Mouse (Mus musculus) neural tube, embryonic 12.5 days (tissue): ENCODE data around the gene Nktr. TPM values are rescaled to one million over a fixed set of nuclear protein-coding genes. Genes with fewer than 3 reads are reported as not detected.
A peak's percentile ranks its signal among the peaks of the same experiment; 100 is the strongest.

Experiments used
- ATAC-seq: fragments of 200-750 bp; cut with Nextera tagmentation; 2 replicates; pipeline ENCODE4 v1.8.0; 2017; ENCODE audit warnings: low read depth, mild to moderate bottlenecking, moderate TSS enrichment, moderate library complexity; ENCODE audit not compliant: low FRiP score
- H3K27ac ChIP-seq: fragments of 300-500 bp; sonication (generic); 2 replicates; pipeline ENCODE4 v1.5.1; 2016
- H3K27me3 ChIP-seq: fragments of 300-500 bp; sonication (generic); replicated peaks from 2 replicates; pipeline ENCODE4 v1.6.1; 2016; ENCODE audit warnings: mild to moderate bottlenecking
- H3K36me3 ChIP-seq: fragments of 300-500 bp; sonication (generic); 2 replicates; pipeline ENCODE4 v1.6.1; 2016; ENCODE audit warnings: mild to moderate bottlenecking
- H3K4me1 ChIP-seq: fragments of 300-500 bp; sonication (generic); 2 replicates; pipeline ENCODE4 v1.6.1; 2016
- H3K4me2 ChIP-seq: fragments of 300-500 bp; sonication (generic); replicated peaks from 2 replicates; pipeline ENCODE4 v1.6.1; 2016; ENCODE audit warnings: mild to moderate bottlenecking
- H3K4me3 ChIP-seq: fragments of 300-500 bp; sonication (generic); 2 replicates; pipeline ENCODE4 v1.5.1; 2016
- H3K9ac ChIP-seq: fragments of 300-500 bp; sonication (generic); 2 replicates; pipeline ENCODE4 v1.6.1; 2016; ENCODE audit warnings: mild to moderate bottlenecking
- H3K9me3 ChIP-seq: fragments of 300-500 bp; sonication (generic); 2 replicates; pipeline ENCODE4 v1.6.1; 2016; ENCODE audit warnings: mild to moderate bottlenecking
- WGBS: fragments of 180-500 bp; shearing (Covaris S2); methylation state at CpG from one replicate; pipeline ENCODE4 v1.1.7; 2016; 5-methylcytosine and 5-hydroxymethylcytosine counted together
- polyA plus RNA-seq: library from polyadenylated mRNA; unstranded; fragments of >200 nt; fragmentation: Nextera tagmentation; extraction: Ambion mirVana; gene quantifications from 2 replicates; pipeline ENCODE4 v1.2.1, GENCODE M21; 2016

Gene Nktr
- polyA plus RNA-seq, 1 experiment from 2014 or later, result 57.6 TPM

GRCm38 (mm10) chr9:121684702-121685101 lies 34.3 kb upstream of the Nktr start:
- H3K36me3 ChIP-seq, result peaks cover 58% of the 10 kb centered on the region
- no peak overlapping the region for H3K9ac ChIP-seq
- no peak for ATAC-seq
- no peak overlapping the region for H3K4me2 ChIP-seq
- WGBS, result 87% methylated on average over 7 of the region's 7 CpGs
- no peak overlapping the region for H3K4me3 ChIP-seq
- no peaks in the 10 kb centered on the region for H3K9me3 ChIP-seq
- H3K4me1 ChIP-seq, result 0 out of 2 replicates have a peak, but pooled peaks cover under 1% of the 10 kb centered on the region
- H3K27me3 ChIP-seq, result no peaks in the 10 kb centered on the region
- H3K27ac ChIP-seq, result no peak overlapping the region

GRCm38 (mm10) chr9:121690200-121690651 lies 28.7 kb upstream of the Nktr start:
- H3K27ac ChIP-seq, result peak overlapping the region; percentile 47; the same call in 1 of the 2 replicates
- H3K27me3 ChIP-seq, result no peaks in the 10 kb centered on the region
- H3K4me2 ChIP-seq, result peak overlapping the region; percentile 17
- H3K36me3 ChIP-seq, result peaks cover 62% of the 10 kb centered on the region
- 46% methylated on average over 15 of the region's 15 CpGs for WGBS
- peaks cover 14% of the 10 kb centered on the region for H3K4me1 ChIP-seq
- no peak overlapping the region for H3K4me3 ChIP-seq
- ATAC-seq, result peak; percentile 80
- H3K9ac ChIP-seq, result no peak overlapping the region
- H3K9me3 ChIP-seq, result no peaks in the 10 kb centered on the region

GRCm38 (mm10) chr9:121690734-121691133 lies 28.2 kb upstream of the Nktr start:
- Histone ChIP-seq H3K27ac (no peak overlapping the region), H3K4me2 (peak overlapping the region; percentile 17; the same call in 1 of the 2 replicates), H3K36me3 (peaks cover 62% of the 10 kb centered on the region), H3K9ac (no peak overlapping the region), H3K9me3 (no peaks in the 10 kb centered on the region), H3K27me3 (no peaks in the 10 kb centered on the region), H3K4me1 (peaks cover 14% of the 10 kb centered on the region), H3K4me3 (no peak overlapping the region)
- 87% methylated on average over 7 of the region's 7 CpGs for WGBS
- ATAC-seq, result no peak

GRCm38 (mm10) chr9:121694736-121695135 lies 24.2 kb upstream of the Nktr start:
- Histone ChIP-seq H3K9ac (no peak overlapping the region), H3K27ac (no peak overlapping the region), H3K27me3 (no peaks in the 10 kb centered on the region), H3K4me2 (no peak overlapping the region), H3K4me1 (peaks cover 13% of the 10 kb centered on the region), H3K4me3 (no peak overlapping the region), H3K36me3 (peaks cover 53% of the 10 kb centered on the region), H3K9me3 (no peaks in the 10 kb centered on the region)
- ATAC-seq, result no peak
- WGBS, result 77% methylated on average over 12 of the region's 12 CpGs

- Histone ChIP-seq H3K27me3 (no peaks in the 10 kb centered on the region), H3K4me3 (no peak overlapping the region), H3K9me3 (no peaks in the 10 kb centered on the region), H3K27ac (no peak overlapping the region), H3K4me1 (no peaks in the 10 kb centered on the region), H3K4me2 (no peak overlapping the region), H3K9ac (no peak overlapping the region), H3K36me3 (peaks cover 55% of the 10 kb centered on the region)
- 94% methylated on average over 9 of the region's 9 CpGs for WGBS
- no peak for ATAC-seq
These were observed 22.3 kb upstream of the Nktr start for GRCm38 (mm10) chr9:121696626-121697025.

GRCm38 (mm10) chr9:121697150-121698049 lies 21.6 kb upstream of the Nktr start:
- no peak overlapping the region for H3K27ac ChIP-seq
- H3K36me3 ChIP-seq, result peaks cover 47% of the 10 kb centered on the region
- H3K9ac ChIP-seq, result no peak overlapping the region
- H3K27me3 ChIP-seq, result no peaks in the 10 kb centered on the region
- no peak overlapping the region for H3K4me2 ChIP-seq
- no peaks in the 10 kb centered on the region for H3K9me3 ChIP-seq
- ATAC-seq, result no peak
- whole genome bisulfite sequencing, result 97% methylated on average over 1 of the region's 1 CpGs
- 0 out of 2 replicates have a peak, but pooled peaks cover 1% of the 10 kb centered on the region for H3K4me1 ChIP-seq
- no peak overlapping the region for H3K4me3 ChIP-seq

DNA sequence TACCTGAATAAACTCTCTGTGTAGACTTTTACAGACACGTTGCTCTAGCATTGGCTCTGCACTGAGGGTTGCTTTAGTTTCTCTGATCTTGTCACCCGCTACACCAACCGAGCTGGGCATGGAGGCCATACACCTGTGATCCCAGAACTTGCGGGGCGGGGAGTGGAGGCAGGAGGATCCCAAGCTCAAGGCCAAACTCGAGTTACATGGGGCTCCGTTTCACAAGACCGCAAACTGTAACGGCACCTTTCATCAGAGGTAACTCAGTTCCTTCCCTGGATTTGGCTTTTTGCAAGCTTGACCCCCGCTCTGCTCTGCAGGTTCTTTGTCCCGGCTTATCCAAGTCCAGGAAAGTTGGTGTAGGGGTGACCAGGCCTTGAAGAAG lies 14.7 kb upstream of the Nktr start:
- H3K9ac ChIP-seq, result peak overlapping the region; percentile 85
- H3K9me3 ChIP-seq, result no peaks in the 10 kb centered on the region
- no peak for ATAC-seq
- H3K4me1 ChIP-seq, result peaks cover 27% of the 10 kb centered on the region
- no peaks in the 10 kb centered on the region for H3K27me3 ChIP-seq
- H3K4me3 ChIP-seq, result peak overlapping the region; percentile 92
- H3K27ac ChIP-seq, result no peak overlapping the region
- H3K36me3 ChIP-seq, result peaks cover 13% of the 10 kb centered on the region; the same call in 1 of the 2 replicates
- H3K4me2 ChIP-seq, result peak overlapping the region; percentile 91
- 37% methylated on average over 11 of the region's 11 CpGs for WGBS

- Histone ChIP-seq H3K4me3 (peak within 1 kb of the TSS; percentile 92), H3K4me2 (peak within 1 kb of the TSS; percentile 91), H3K4me1 (peaks cover 31% of the 10 kb centered on the region), H3K9me3 (no peaks in the 10 kb centered on the region), H3K27me3 (no peaks in the 10 kb centered on the region), H3K9ac (peak within 1 kb of the TSS; percentile 85), H3K27ac (peak within 1 kb of the TSS; percentile 53; the same call in 1 of the 2 replicates), H3K36me3 (0 out of 2 replicates have a peak, but pooled peaks cover 8% of the 10 kb centered on the region)
- peak; percentile 96 for ATAC-seq
- 1% methylated on average over 69 of the region's 69 CpGs for WGBS
These were observed 14.0 kb upstream of the Nktr start, which contains the start of gene Sec22c for GRCm38 (mm10) chr9:121704646-121705625. Sec22c (minus strand) TSS chr9:121705490.

- H3K4me2 ChIP-seq, result peak overlapping the region; percentile 91; the same call in 1 of the 2 replicates
- no peaks in the 10 kb centered on the region for H3K27me3 ChIP-seq
- H3K9me3 ChIP-seq, result no peaks in the 10 kb centered on the region
- WGBS, result 82% methylated on average over 6 of the region's 6 CpGs
- H3K4me1 ChIP-seq, result peaks cover 36% of the 10 kb centered on the region
- ATAC-seq, result no peak
- H3K27ac ChIP-seq, result no peak overlapping the region
- no peak overlapping the region for H3K4me3 ChIP-seq
- H3K36me3 ChIP-seq, result no peaks in the 10 kb centered on the region
- H3K9ac ChIP-seq, result no peak overlapping the region
These were observed 12.8 kb upstream of the Nktr start for GRCm38 (mm10) chr9:121706029-121706675.

DNA sequence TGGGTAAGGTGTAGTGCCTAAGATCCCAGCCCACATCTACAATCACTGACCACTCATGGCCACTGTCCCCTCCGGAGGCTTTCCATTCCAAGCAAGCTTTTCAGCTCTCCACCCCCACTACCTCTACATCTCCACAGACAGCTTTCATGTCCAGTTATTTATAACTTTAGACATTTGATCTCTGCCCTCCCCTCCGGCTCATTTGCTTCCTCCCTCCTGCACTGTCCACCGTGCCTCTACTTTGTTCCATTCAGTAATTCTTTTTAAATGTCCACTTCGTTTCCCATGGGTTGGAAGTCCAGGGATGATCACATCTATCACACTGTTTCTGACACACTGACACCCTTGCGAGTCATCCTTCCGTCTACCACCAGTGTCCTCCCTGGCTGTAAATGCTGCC lies 11.2 kb upstream of the Nktr start:
- peaks cover 6% of the 10 kb centered on the region; the same call in 1 of the 2 replicates for H3K36me3 ChIP-seq
- ATAC-seq, result no peak
- 61% methylated on average over 6 of the region's 6 CpGs for WGBS
- H3K9ac ChIP-seq, result no peak overlapping the region
- no peaks in the 10 kb centered on the region for H3K9me3 ChIP-seq
- no peaks in the 10 kb centered on the region for H3K27me3 ChIP-seq
- no peak overlapping the region for H3K4me2 ChIP-seq
- H3K4me1 ChIP-seq, result peaks cover 42% of the 10 kb centered on the region
- H3K4me3 ChIP-seq, result no peak overlapping the region
- H3K27ac ChIP-seq, result no peak overlapping the region
